Mouse (Mus musculus): ENCODE measurements around the gene Hdac11.
"Not testable (repeated sequence)": the region's sequence is repeated elsewhere in the genome, so short reads cannot be mapped to it uniquely, and the experiment has no call there.

Gene Hdac11

GRCm38 (mm10) chr6:91207491-91207890 is 51.0 kb downstream of the Hdac11 start:
- no peak for DNase-seq

- DNase-seq, result no peak
Measured at GRCm38 (mm10) chr6:91209780-91210179, 53.3 kb downstream of the Hdac11 start.

- DNase-seq, result no peak
Measured at GRCm38 (mm10) chr6:91210852-91211251, 54.4 kb downstream of the Hdac11 start.

- DNase-seq, result not testable (repeated sequence)
Measured at GRCm38 (mm10) chr6:91212155-91212554, 55.7 kb downstream of the Hdac11 start, which contains the start of gene Fbln2. TSS of gene Fbln2 (plus strand) at chr6:91212455.

- peak; percentile 11 to 13 for DNase-seq
Measured at GRCm38 (mm10) chr6:91212571-91212970, 56.1 kb downstream of the Hdac11 start.

GRCm38 (mm10) chr6:91213287-91214218 is 57.1 kb downstream of the Hdac11 start:
- no peak for DNase-seq

GRCm38 (mm10) chr6:91215454-91215853 is 59.0 kb downstream of the Hdac11 start:
- no peak for DNase-seq

- no peak for DNase-seq
Measured at GRCm38 (mm10) chr6:91218445-91218844, 62.0 kb downstream of the Hdac11 start.

- no peak for DNase-seq
Measured at GRCm38 (mm10) chr6:91218871-91219270, 62.4 kb downstream of the Hdac11 start.

GRCm38 (mm10) chr6:91220062-91220461 is 63.6 kb downstream of the Hdac11 start:
- no peak for DNase-seq

- no peak for DNase-seq
Measured at GRCm38 (mm10) chr6:91221094-91221493, 64.6 kb downstream of the Hdac11 start.

- DNase-seq, result no peak
Measured at GRCm38 (mm10) chr6:91222694-91223346, 66.4 kb downstream of the Hdac11 start.

Data from kidney, adult 8-10 months (tissue).